Mouse (Mus musculus) myocyte (in vitro differentiated cells): Measurements from ENCODE around the gene Zfp687.

ENCODE experiments used
- CEBPB ChIP-seq: IDR thresholded peaks from 2 replicates; pipeline ENCODE4 v1.6.1; 2011; ENCODE audit warnings: mild to moderate bottlenecking, moderate library complexity; ENCODE audit not compliant: poor library complexity, insufficient read depth, severe bottlenecking
- MYOD1 ChIP-seq, 3 experiments: IDR thresholded peaks; one replicate each; pipeline ENCODE4 v1.6.1; 2011; ENCODE audit warnings: control low read depth in 2 of 3, low read depth in 2 of 3, mild to moderate bottlenecking in 2 of 3, moderate library complexity in 1 of 3; ENCODE audit not compliant: insufficient read length in 2 of 3, control insufficient read depth in 1 of 3
- POLR2A ChIP-seq: IDR thresholded peaks from one replicate; pipeline ENCODE4 v1.6.1; 2011; ENCODE audit warnings: low read depth, mild to moderate bottlenecking, control low read depth, moderate library complexity; ENCODE audit not compliant: insufficient read length
- POLR2AphosphoS2 ChIP-seq: IDR thresholded peaks from one replicate; pipeline ENCODE4 v1.6.1; 2011; ENCODE audit warnings: low read depth, control low read depth; ENCODE audit not compliant: insufficient read length
- SRF ChIP-seq: IDR thresholded peaks from one replicate; pipeline ENCODE4 v1.6.1; 2011; ENCODE audit warnings: low read depth; ENCODE audit not compliant: control insufficient read depth, insufficient read length
- TCF12 ChIP-seq: IDR thresholded peaks from one replicate; pipeline ENCODE4 v1.6.1; 2011; ENCODE audit warnings: mild to moderate bottlenecking, control low read depth; ENCODE audit not compliant: poor library complexity, insufficient read depth, severe bottlenecking

GRCm38 (mm10) chr3:95041625-95042024 is 26.4 kb upstream of the Zfp687 start:
- no peak for TF ChIP-seq POLR2A
- no peak for TF ChIP-seq MYOD1 (IDR thresholded peaks at IDR 0.05; ENCODE audit: control insufficient read depth in 1 of 3, insufficient read length in 2 of 3, low read depth in 2 of 3)
- TF ChIP-seq SRF, result no peak
- no peak for TF ChIP-seq TCF12
- TF ChIP-seq CEBPB, result no peak
- TF ChIP-seq POLR2AphosphoS2, result no peak
